Mouse (Mus musculus): ENCODE measurements at regions not wholly inside any gene's neighbourhood (a gene's known extent, or its start where the extent isn't known, plus 50 kb on each side); places are given as distances from the start of the nearest gene placed in this dataset.

- WGBS, result 88% methylated on average over 10 of the region's 10 CpGs
- Histone ChIP-seq H3K4me1 (ENCODE audit: control insufficient read depth, insufficient read depth, low read length) (no peaks in the 10 kb centered on the region), H3K4me3 (ENCODE audit: insufficient read depth, low read depth, low read length) (no peak overlapping the region), H3K79me2 (ENCODE audit: control insufficient read depth, insufficient read depth, low read length) (no peaks in the 10 kb centered on the region), H3K27me3 (ENCODE audit: control insufficient read depth, insufficient read depth, low read length) (no peaks in the 10 kb centered on the region), H3K36me3 (ENCODE audit: control insufficient read depth, insufficient read depth, low read length) (no peaks in the 10 kb centered on the region), H3K9ac (ENCODE audit: low read depth, low read length) (no peak overlapping the region), H3K27ac (replicated peaks; ENCODE audit: insufficient read depth, low read depth, low read length) (no peak overlapping the region)
- DNase-seq (ENCODE audit: extremely low read depth, low read depth, low spot score), result no peak
- TF ChIP-seq CTCF (IDR thresholded peaks at IDR 0.05; ENCODE audit: low read depth, low read length) (no peak), POLR2A (IDR thresholded peaks at IDR 0.05; ENCODE audit: extremely low read depth, insufficient read depth, low read length) (no peak)
Observed at GRCm38 (mm10) chr3:104333345-104333744, 113.2 kb upstream of the Magi3 start.

GRCm38 (mm10) chr3:104330646-104331045, 110.5 kb upstream of the Magi3 start:
- H3K4me3 ChIP-seq (ENCODE audit: insufficient read depth, low read depth, low read length), result no peak overlapping the region
- TF ChIP-seq POLR2A (IDR thresholded peaks at IDR 0.05; ENCODE audit: extremely low read depth, insufficient read depth, low read length), result no peak
- TF ChIP-seq CTCF (IDR thresholded peaks at IDR 0.05; ENCODE audit: low read depth, low read length), result no peak
- no peak overlapping the region for H3K9ac ChIP-seq (ENCODE audit: low read depth, low read length)
- no peak for DNase-seq (ENCODE audit: extremely low read depth, low read depth, low spot score)
- WGBS, result 85% methylated on average over 6 of the region's 6 CpGs
- H3K79me2 ChIP-seq (ENCODE audit: control insufficient read depth, insufficient read depth, low read length), result no peaks in the 10 kb centered on the region
- H3K36me3 ChIP-seq (ENCODE audit: control insufficient read depth, insufficient read depth, low read length), result no peaks in the 10 kb centered on the region
- no peak overlapping the region for H3K27ac ChIP-seq (replicated peaks; ENCODE audit: insufficient read depth, low read depth, low read length)
- no peaks in the 10 kb centered on the region for H3K27me3 ChIP-seq (ENCODE audit: control insufficient read depth, insufficient read depth, low read length)
- no peaks in the 10 kb centered on the region for H3K4me1 ChIP-seq (ENCODE audit: control insufficient read depth, insufficient read depth, low read length)

GRCm38 (mm10) chr3:104327829-104328228, 107.7 kb upstream of the Magi3 start:
- DNase-seq (ENCODE audit: extremely low read depth, low read depth, low spot score), result no peak
- WGBS, result 95% methylated on average over 1 of the region's 1 CpGs
- Histone ChIP-seq H3K36me3 (ENCODE audit: control insufficient read depth, insufficient read depth, low read length) (no peaks in the 10 kb centered on the region), H3K27me3 (ENCODE audit: control insufficient read depth, insufficient read depth, low read length) (no peaks in the 10 kb centered on the region), H3K79me2 (ENCODE audit: control insufficient read depth, insufficient read depth, low read length) (no peaks in the 10 kb centered on the region), H3K4me3 (ENCODE audit: insufficient read depth, low read depth, low read length) (no peak overlapping the region), H3K9ac (ENCODE audit: low read depth, low read length) (no peak overlapping the region), H3K27ac (replicated peaks; ENCODE audit: insufficient read depth, low read depth, low read length) (no peak overlapping the region), H3K4me1 (ENCODE audit: control insufficient read depth, insufficient read depth, low read length) (no peaks in the 10 kb centered on the region)
- no peak for TF ChIP-seq POLR2A (IDR thresholded peaks at IDR 0.05; ENCODE audit: extremely low read depth, insufficient read depth, low read length)
- TF ChIP-seq CTCF (IDR thresholded peaks at IDR 0.05; ENCODE audit: low read depth, low read length), result no peak

DNA sequence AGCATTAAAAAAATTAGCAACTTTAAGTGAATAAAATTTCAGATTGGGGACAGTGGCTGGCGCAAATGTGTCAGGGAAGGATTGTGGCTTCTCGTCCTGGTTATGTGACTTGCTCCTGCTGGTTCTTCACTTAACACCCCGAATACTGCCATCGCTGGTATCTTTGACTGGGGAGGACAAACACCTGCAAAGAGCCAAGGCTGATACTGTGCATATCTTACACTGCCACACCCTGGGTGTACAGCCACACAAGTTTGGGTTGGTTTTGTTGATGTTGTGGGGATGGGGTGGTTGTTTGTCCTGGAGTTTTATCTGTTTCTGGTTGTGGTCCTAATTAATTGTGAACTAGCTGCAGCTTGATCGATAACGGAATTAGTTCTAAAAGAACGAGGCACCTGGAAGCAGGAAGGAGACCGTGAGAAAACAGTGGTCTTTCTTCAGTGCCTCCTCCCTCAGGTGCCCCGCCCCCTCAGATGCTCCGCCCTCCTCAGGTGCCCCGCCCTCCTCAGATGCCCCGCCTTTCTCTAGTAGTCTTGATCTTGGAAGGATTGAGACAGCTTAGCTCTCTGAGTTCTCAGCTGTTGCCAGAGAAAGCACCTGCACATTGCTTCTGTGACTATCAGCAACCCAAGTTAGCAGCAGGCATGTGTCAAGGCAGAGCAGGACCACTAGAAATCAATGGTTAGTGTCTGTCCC, 107.0 kb upstream of the Magi3 start:
- DNase-seq (ENCODE audit: extremely low read depth, low read depth, low spot score), result no peak
- Histone ChIP-seq H3K27me3 (ENCODE audit: control insufficient read depth, insufficient read depth, low read length) (no peaks in the 10 kb centered on the region), H3K9ac (ENCODE audit: low read depth, low read length) (no peak overlapping the region), H3K27ac (replicated peaks; ENCODE audit: insufficient read depth, low read depth, low read length) (no peak overlapping the region), H3K4me3 (ENCODE audit: insufficient read depth, low read depth, low read length) (no peak overlapping the region), H3K36me3 (ENCODE audit: control insufficient read depth, insufficient read depth, low read length) (no peaks in the 10 kb centered on the region), H3K4me1 (ENCODE audit: control insufficient read depth, insufficient read depth, low read length) (no peaks in the 10 kb centered on the region), H3K79me2 (ENCODE audit: control insufficient read depth, insufficient read depth, low read length) (no peaks in the 10 kb centered on the region)
- 93% methylated on average over 12 of the region's 12 CpGs for WGBS
- TF ChIP-seq POLR2A (IDR thresholded peaks at IDR 0.05; ENCODE audit: extremely low read depth, insufficient read depth, low read length) (no peak), CTCF (IDR thresholded peaks at IDR 0.05; ENCODE audit: low read depth, low read length) (no peak)

DNA sequence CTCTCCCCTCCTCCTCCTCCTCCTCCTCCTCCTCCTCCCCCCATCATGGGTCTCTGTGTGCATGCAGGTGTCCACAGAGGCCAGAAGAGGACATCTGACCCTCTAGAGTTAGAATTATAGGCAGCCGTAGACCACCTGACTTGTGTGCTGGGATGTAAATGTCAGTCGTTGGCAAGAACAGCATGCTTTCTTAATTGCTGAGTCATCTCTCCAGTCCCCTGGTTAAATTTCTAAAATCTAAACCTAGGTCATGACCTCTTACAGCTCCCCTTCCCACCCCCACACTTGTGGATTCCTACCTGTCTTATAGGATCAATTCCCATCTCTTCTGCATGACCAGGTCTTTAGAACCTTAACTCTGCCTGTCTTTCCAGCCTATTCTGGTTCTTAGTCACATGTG, 102.4 kb upstream of the Magi3 start:
- H3K27ac ChIP-seq (replicated peaks; ENCODE audit: insufficient read depth, low read depth, low read length), result no peak overlapping the region
- H3K27me3 ChIP-seq (ENCODE audit: control insufficient read depth, insufficient read depth, low read length), result no peaks in the 10 kb centered on the region
- no peaks in the 10 kb centered on the region for H3K79me2 ChIP-seq (ENCODE audit: control insufficient read depth, insufficient read depth, low read length)
- H3K4me3 ChIP-seq (ENCODE audit: insufficient read depth, low read depth, low read length), result no peak overlapping the region
- H3K4me1 ChIP-seq (ENCODE audit: control insufficient read depth, insufficient read depth, low read length), result no peaks in the 10 kb centered on the region
- WGBS, result 79% methylated on average over 2 of the region's 2 CpGs
- no peak overlapping the region for H3K9ac ChIP-seq (ENCODE audit: low read depth, low read length)
- DNase-seq (ENCODE audit: extremely low read depth, low read depth, low spot score), result no peak
- H3K36me3 ChIP-seq (ENCODE audit: control insufficient read depth, insufficient read depth, low read length), result no peaks in the 10 kb centered on the region
- TF ChIP-seq POLR2A (IDR thresholded peaks at IDR 0.05; ENCODE audit: extremely low read depth, insufficient read depth, low read length) (no peak), CTCF (IDR thresholded peaks at IDR 0.05; ENCODE audit: low read depth, low read length) (no peak)

GRCm38 (mm10) chr3:104320404-104320803, 100.2 kb upstream of the Magi3 start:
- Histone ChIP-seq H3K4me3 (ENCODE audit: insufficient read depth, low read depth, low read length) (no peak overlapping the region), H3K36me3 (ENCODE audit: control insufficient read depth, insufficient read depth, low read length) (no peaks in the 10 kb centered on the region), H3K4me1 (ENCODE audit: control insufficient read depth, insufficient read depth, low read length) (0 out of 2 replicates have a peak, but pooled peaks cover 2% of the 10 kb centered on the region), H3K27ac (replicated peaks; ENCODE audit: insufficient read depth, low read depth, low read length) (no peak overlapping the region), H3K27me3 (ENCODE audit: control insufficient read depth, insufficient read depth, low read length) (no peaks in the 10 kb centered on the region), H3K79me2 (ENCODE audit: control insufficient read depth, insufficient read depth, low read length) (no peaks in the 10 kb centered on the region), H3K9ac (ENCODE audit: low read depth, low read length) (no peak overlapping the region)
- TF ChIP-seq CTCF (IDR thresholded peaks at IDR 0.05; ENCODE audit: low read depth, low read length), result no peak
- TF ChIP-seq POLR2A (IDR thresholded peaks at IDR 0.05; ENCODE audit: extremely low read depth, insufficient read depth, low read length), result no peak
- 23% methylated on average over 4 of the region's 4 CpGs for WGBS
- DNase-seq (ENCODE audit: extremely low read depth, low read depth, low spot score), result peak; percentile 66
